Mouse (Mus musculus) heart, embryonic 15.5 days (tissue): ENCODE measurements around the gene Enkur. TPM values are rescaled to one million over a fixed set of nuclear protein-coding genes. Genes with fewer than 3 reads are reported as not detected.
A peak's percentile ranks its signal among the peaks of the same experiment; 100 is the strongest.
"Not testable (repeated sequence)": the region's sequence is repeated elsewhere in the genome, so short reads cannot be mapped to it uniquely, and the experiment has no call there.

Experiments used
- ATAC-seq: fragments of 200-750 bp; cut with Nextera tagmentation; replicated peaks from 2 replicates; pipeline ENCODE4 v1.8.0; 2017; ENCODE audit warnings: low read depth, moderate TSS enrichment; ENCODE audit not compliant: insufficient number of reproducible peaks, insufficient read depth, low FRiP score
- H3K27ac ChIP-seq: fragments of 300-500 bp; sonication (generic); 2 replicates; pipeline ENCODE4 v1.5.1; 2015; ENCODE audit warnings: mild to moderate bottlenecking, inconsistent platforms
- H3K27me3 ChIP-seq: fragments of 300-500 bp; sonication (generic); 2 replicates; pipeline ENCODE4 v1.6.1; 2015; ENCODE audit warnings: inconsistent platforms
- H3K36me3 ChIP-seq: fragments of 300-500 bp; sonication (generic); 2 replicates; pipeline ENCODE4 v1.6.1; 2015; ENCODE audit warnings: mild to moderate bottlenecking, inconsistent platforms
- H3K4me1 ChIP-seq: fragments of 300-500 bp; sonication (generic); replicated peaks from 2 replicates; pipeline ENCODE4 v1.6.1; 2015; ENCODE audit warnings: inconsistent platforms
- H3K4me2 ChIP-seq: fragments of 300-500 bp; sonication (generic); 2 replicates; pipeline ENCODE4 v1.6.1; 2015; ENCODE audit warnings: inconsistent platforms, mild to moderate bottlenecking, moderate library complexity
- H3K4me3 ChIP-seq: fragments of 300-500 bp; sonication (generic); 2 replicates; pipeline ENCODE4 v1.5.1; 2015; ENCODE audit warnings: mild to moderate bottlenecking, inconsistent platforms
- H3K9ac ChIP-seq: fragments of 300-500 bp; sonication (generic); 2 replicates; pipeline ENCODE4 v1.6.1; 2015; ENCODE audit warnings: mild to moderate bottlenecking, inconsistent platforms
- H3K9me3 ChIP-seq: fragments of 300-500 bp; sonication (generic); replicated peaks from 2 replicates; pipeline ENCODE4 v1.6.1; 2016; ENCODE audit warnings: inconsistent platforms
- WGBS: fragments of 180-500 bp; shearing (Covaris S2); methylation state at CpG from one replicate; pipeline ENCODE4 v1.1.7; 2015; ENCODE audit warnings: mixed read lengths; 5-methylcytosine and 5-hydroxymethylcytosine counted together
- polyA plus RNA-seq: library from polyadenylated mRNA; unstranded; fragments of >200 nt; fragmentation: Nextera tagmentation; extraction: Ambion mirVana; gene quantifications from 2 replicates; pipeline ENCODE4 v1.2.1, GENCODE M21; 2015

Gene Enkur
- polyA plus RNA-seq, result 1.2 and 2.6 TPM in 2 replicates

DNA sequence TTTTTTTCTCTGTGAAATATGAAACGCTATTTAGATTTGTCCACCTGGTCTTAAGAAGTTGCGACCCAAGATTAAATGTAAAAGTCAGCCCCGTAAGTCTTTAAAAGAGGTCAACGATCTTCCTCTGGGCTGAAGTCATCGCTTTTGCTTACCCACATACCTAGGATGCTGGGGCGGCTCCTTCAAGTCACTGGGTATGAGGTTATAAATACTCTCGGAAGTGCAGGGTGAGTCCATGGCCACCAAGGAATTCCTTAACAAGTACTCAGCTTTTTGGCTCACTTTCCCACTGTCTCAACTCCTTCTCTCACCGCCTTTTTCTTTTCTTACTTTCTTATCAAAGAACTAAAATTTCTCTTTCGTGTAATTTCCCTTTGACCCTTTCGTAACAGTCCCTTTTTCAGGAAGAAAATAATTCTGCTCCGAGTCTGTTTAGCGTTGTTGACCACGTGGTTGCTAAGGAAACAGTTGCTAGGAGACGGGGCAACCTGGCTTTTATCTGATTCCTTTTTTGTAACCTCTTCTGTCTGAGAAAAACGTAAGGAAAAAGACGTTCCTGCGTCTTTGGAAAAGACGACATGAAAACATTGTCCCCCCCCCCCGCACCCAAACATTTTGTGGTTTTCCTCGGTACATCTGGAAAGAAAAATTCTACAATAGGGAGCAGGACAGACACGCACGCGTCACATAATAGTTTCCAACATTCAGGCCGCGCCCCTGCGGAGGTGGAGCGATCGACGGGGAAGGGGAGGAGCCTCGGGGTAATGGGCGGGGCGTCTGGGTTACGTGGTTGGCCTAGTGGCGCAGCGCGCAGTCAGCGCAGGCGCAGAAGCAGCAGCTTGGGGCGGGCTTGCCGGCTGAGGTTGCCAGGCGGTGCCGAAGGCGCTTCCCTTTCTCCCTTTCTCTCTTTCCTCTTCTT lies at the start of gene Enkur, which contains the start of gene Thnsl1:
Enkur (minus strand) TSS at position 454 of the 919 bp plus-strand sequence.
Thnsl1 (plus strand) TSS at position 813 of the 919 bp plus-strand sequence.
- Histone ChIP-seq H3K36me3 (no peaks in the 10 kb centered on the region; the same call in 1 of the 2 replicates), H3K4me3 (peak within 1 kb of the TSS; percentile 68), H3K9me3 (no peaks in the 10 kb centered on the region), H3K27me3 (no peaks in the 10 kb centered on the region), H3K27ac (peak within 1 kb of the TSS; percentile 77), H3K9ac (peak within 1 kb of the TSS; percentile 59), H3K4me2 (peak within 1 kb of the TSS; percentile 74), H3K4me1 (peaks cover 11% of the 10 kb centered on the region)
- WGBS, result 3% methylated on average over 43 of the region's 43 CpGs
- peak; percentile 99 for ATAC-seq

- Histone ChIP-seq H3K4me1 (no peaks in the 10 kb centered on the region; the same call in 1 of the 2 replicates), H3K4me3 (no peak overlapping the region), H3K27me3 (no peaks in the 10 kb centered on the region), H3K36me3 (no peaks in the 10 kb centered on the region), H3K9me3 (no peaks in the 10 kb centered on the region), H3K27ac (no peak overlapping the region), H3K4me2 (no peak overlapping the region), H3K9ac (no peak overlapping the region)
- ATAC-seq, result no peak
Measured at GRCm38 (mm10) chr2:21254308-21254707, 49.1 kb upstream of the Enkur start.

DNA sequence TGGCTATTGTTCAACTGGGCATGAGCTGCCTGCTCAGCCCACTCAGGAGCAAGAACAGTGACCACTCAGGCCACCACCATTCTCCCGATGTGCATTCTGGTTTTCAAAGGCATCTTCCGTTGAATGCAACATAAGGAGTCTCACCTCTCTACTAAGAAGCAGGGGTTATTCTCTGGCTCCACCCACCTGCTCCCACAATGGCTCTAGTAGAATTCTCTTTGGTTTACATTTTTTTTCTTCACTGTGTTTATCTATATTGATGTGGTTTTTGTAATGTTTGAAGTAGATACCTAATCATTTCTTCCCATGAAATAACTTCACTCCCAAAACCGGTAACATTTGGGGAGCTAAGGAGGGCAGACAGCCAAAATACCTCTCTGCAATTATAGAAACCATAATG lies 48.5 kb upstream of the Enkur start:
- Histone ChIP-seq H3K9me3 (no peaks in the 10 kb centered on the region), H3K4me2 (no peak overlapping the region), H3K4me3 (no peak overlapping the region), H3K9ac (no peak overlapping the region), H3K4me1 (no peaks in the 10 kb centered on the region), H3K36me3 (no peaks in the 10 kb centered on the region), H3K27ac (no peak overlapping the region), H3K27me3 (no peaks in the 10 kb centered on the region)
- 73% methylated on average over 3 of the region's 3 CpGs for WGBS
- no peak for ATAC-seq

- H3K27ac ChIP-seq, result peak overlapping the region; percentile 42
- no peak overlapping the region for H3K9ac ChIP-seq
- peaks cover 16% of the 10 kb centered on the region for H3K4me1 ChIP-seq
- no peaks in the 10 kb centered on the region for H3K27me3 ChIP-seq
- H3K4me2 ChIP-seq, result 0 out of 2 replicates have a peak overlapping the region, but pooled peaks have one; percentile 15
- H3K36me3 ChIP-seq, result no peaks in the 10 kb centered on the region
- H3K9me3 ChIP-seq, result no peaks in the 10 kb centered on the region
- WGBS, result 55% methylated on average over 2 of the region's 2 CpGs
- 0 out of 2 replicates have a peak, but pooled peaks have one; percentile 31 for ATAC-seq
- H3K4me3 ChIP-seq, result no peak overlapping the region
Measured at GRCm38 (mm10) chr2:21245477-21246102, 40.4 kb upstream of the Enkur start.

- WGBS, result 29% methylated on average over 4 of the region's 4 CpGs
- Histone ChIP-seq H3K9me3 (no peaks in the 10 kb centered on the region), H3K27me3 (no peaks in the 10 kb centered on the region), H3K36me3 (no peaks in the 10 kb centered on the region), H3K4me3 (no peak overlapping the region), H3K27ac (peak overlapping the region; percentile 42), H3K9ac (no peak overlapping the region), H3K4me1 (peaks cover 16% of the 10 kb centered on the region), H3K4me2 (no peak overlapping the region)
- peak; percentile 64; the same call in 1 of the 2 replicates for ATAC-seq
Measured at GRCm38 (mm10) chr2:21244986-21245385, 39.8 kb upstream of the Enkur start.

GRCm38 (mm10) chr2:21244104-21244503 lies 38.9 kb upstream of the Enkur start:
- H3K27ac ChIP-seq, result 0 out of 2 replicates have a peak overlapping the region, but pooled peaks have one; percentile 27
- whole genome bisulfite sequencing, result 25% methylated on average over 4 of the region's 6 CpGs
- not testable (repeated sequence) for H3K27me3 ChIP-seq, H3K4me3 ChIP-seq, H3K9me3 ChIP-seq, H3K9ac ChIP-seq, H3K4me2 ChIP-seq, H3K36me3 ChIP-seq
- H3K4me1 ChIP-seq, result peaks cover 16% of the 10 kb centered on the region
- 0 out of 2 replicates have a peak, but pooled peaks have one; percentile 27 for ATAC-seq

DNA sequence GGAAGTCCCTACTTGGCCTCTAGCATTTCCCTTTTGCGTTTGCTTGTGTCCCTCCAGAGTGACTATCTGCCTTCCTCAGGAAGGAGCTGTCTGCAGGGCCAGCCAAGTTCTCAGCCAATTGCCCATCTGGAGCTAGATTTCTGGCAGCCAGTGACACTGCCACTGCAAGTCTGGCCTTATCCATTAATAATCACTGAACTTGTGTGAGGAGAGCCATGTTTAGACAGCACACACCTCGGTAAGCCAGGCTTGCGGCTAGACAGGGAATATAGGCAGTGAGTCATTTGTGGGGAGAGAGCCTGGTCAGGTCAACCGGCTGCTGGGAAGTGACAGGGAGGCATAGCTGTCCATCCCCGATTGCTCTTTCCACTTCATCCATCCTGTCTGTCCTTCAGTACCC lies 31.7 kb upstream of the Enkur start:
- peak; percentile 47; the same call in 1 of the 2 replicates for ATAC-seq
- Histone ChIP-seq H3K9ac (no peak overlapping the region), H3K9me3 (no peaks in the 10 kb centered on the region), H3K4me1 (peaks cover 14% of the 10 kb centered on the region; the same call in 1 of the 2 replicates), H3K4me3 (no peak overlapping the region), H3K36me3 (no peaks in the 10 kb centered on the region), H3K4me2 (no peak overlapping the region), H3K27ac (no peak overlapping the region), H3K27me3 (peaks cover 9% of the 10 kb centered on the region; the same call in 1 of the 2 replicates)
- 32% methylated on average over 5 of the region's 5 CpGs for WGBS

- no peak for ATAC-seq
- H3K27ac ChIP-seq, result no peak overlapping the region
- H3K4me2 ChIP-seq, result no peak overlapping the region
- 86% methylated on average over 4 of the region's 4 CpGs for WGBS
- no peaks in the 10 kb centered on the region for H3K9me3 ChIP-seq
- H3K27me3 ChIP-seq, result peaks cover 9% of the 10 kb centered on the region; the same call in 1 of the 2 replicates
- peaks cover 14% of the 10 kb centered on the region; the same call in 1 of the 2 replicates for H3K4me1 ChIP-seq
- H3K4me3 ChIP-seq, result no peak overlapping the region
- no peak overlapping the region for H3K9ac ChIP-seq
- H3K36me3 ChIP-seq, result no peaks in the 10 kb centered on the region
Measured at GRCm38 (mm10) chr2:21235844-21236386, 30.8 kb upstream of the Enkur start.

DNA sequence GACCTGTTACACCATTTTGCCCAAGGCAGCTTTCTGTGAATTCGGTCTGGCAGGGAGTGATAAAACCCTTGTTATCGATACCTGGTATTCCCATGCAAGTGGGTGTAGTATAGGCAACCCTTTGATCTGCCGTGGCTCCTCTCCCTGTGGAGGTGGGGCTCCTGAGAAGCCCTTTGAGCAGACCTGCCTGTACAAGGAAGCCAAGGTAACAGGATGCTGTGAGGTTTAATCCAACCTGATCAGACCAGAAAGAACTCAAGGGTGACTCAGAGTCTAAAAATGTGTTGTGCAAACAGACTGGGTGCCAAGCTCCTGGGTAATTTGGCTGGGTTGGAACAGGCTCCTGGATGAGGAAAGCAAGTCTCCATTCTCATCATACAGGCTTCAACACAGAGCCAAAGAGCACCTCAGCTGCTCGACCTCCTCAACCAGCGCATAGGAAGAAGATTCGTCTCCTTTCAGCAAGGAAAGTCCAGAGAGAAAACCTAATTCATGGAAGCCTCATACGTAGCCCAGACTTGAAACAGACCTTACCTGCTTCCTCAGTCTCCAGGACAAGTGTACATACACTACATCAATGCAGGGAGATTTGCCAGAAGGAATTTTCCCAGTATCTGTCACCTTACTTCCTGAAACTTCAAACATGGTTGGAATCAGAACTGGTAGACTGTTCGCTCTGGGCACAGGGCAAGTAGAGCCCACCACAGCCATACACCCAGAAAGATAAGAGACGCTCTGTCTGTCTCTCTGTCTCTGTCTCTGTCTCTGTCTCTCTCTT lies 29.9 kb upstream of the Enkur start:
- Histone ChIP-seq H3K36me3 (no peaks in the 10 kb centered on the region), H3K9ac (no peak overlapping the region), H3K27ac (no peak overlapping the region; the same call in 1 of the 2 replicates), H3K4me2 (no peak overlapping the region), H3K27me3 (peaks cover 9% of the 10 kb centered on the region; the same call in 1 of the 2 replicates), H3K9me3 (no peaks in the 10 kb centered on the region), H3K4me3 (no peak overlapping the region), H3K4me1 (peaks cover 14% of the 10 kb centered on the region; the same call in 1 of the 2 replicates)
- WGBS, result 65% methylated on average over 9 of the region's 9 CpGs
- ATAC-seq, result 0 out of 2 replicates have a peak, but pooled peaks have one; percentile 14

DNA sequence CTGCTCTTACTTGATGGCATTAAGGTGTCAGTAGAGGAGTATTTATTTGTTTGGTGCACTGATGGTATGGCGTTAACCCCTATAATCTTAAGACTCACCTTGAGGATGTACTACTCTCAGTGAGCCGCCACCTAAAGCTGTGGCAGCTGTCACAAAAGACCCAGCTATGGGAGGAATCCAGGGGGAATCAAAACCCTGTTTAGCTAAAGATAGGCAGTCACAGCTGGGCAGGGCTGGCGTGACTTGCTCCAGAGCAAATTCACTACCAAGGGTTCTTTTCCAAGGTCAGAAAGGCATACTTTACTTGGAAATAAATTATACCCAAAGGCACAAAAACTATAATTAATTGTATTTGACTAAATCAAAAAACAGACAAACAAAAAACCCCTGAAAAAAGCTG lies 26.0 kb upstream of the Enkur start:
- H3K4me1 ChIP-seq, result 0 out of 2 replicates have a peak, but pooled peaks cover 2% of the 10 kb centered on the region

More for the DNA sequence above, 26.0 kb upstream of the Enkur start:
- WGBS, result 63% methylated on average over 3 of the region's 3 CpGs
- H3K9me3 ChIP-seq, result no peaks in the 10 kb centered on the region
- H3K4me3 ChIP-seq, result no peak overlapping the region
- H3K4me2 ChIP-seq, result no peak overlapping the region
- no peaks in the 10 kb centered on the region for H3K36me3 ChIP-seq
- no peak overlapping the region for H3K9ac ChIP-seq
- H3K27me3 ChIP-seq, result no peaks in the 10 kb centered on the region
- no peak for ATAC-seq
- no peak overlapping the region for H3K27ac ChIP-seq
